Mouse (Mus musculus) cerebellum, adult 18-20 months (tissue): Measurements from ENCODE around the gene Prrt4.
"Not testable (repeated sequence)": the region's sequence is repeated elsewhere in the genome, so short reads cannot be mapped to it uniquely, and the experiment has no call there.

ENCODE experiments used
- DNase-seq, 2 experiments: peaks; one replicate each; pipeline ENCODE4 v3.0.0; 2021

Gene Prrt4

GRCm38 (mm10) chr6:29198309-29199222 is 19.2 kb upstream of the Prrt4 start:
- DNase-seq = peak; percentile 92

GRCm38 (mm10) chr6:29195846-29196698 is 16.7 kb upstream of the Prrt4 start:
- DNase-seq = no peak

- DNase-seq = no peak
These were observed 15.8 kb upstream of the Prrt4 start for GRCm38 (mm10) chr6:29195146-29195545.

GRCm38 (mm10) chr6:29193961-29194750 is 14.8 kb upstream of the Prrt4 start:
- no peak for DNase-seq

- DNase-seq = no peak
These were observed 8.6 kb upstream of the Prrt4 start for GRCm38 (mm10) chr6:29187936-29188335.

GRCm38 (mm10) chr6:29179843-29180242 is 459 bp upstream of the Prrt4 start:
- no peak for DNase-seq

GRCm38 (mm10) chr6:29177901-29178879 is 1.2 kb downstream of the Prrt4 start:
- DNase-seq = no peak

- DNase-seq = no peak
These were observed 4.3 kb downstream of the Prrt4 start for GRCm38 (mm10) chr6:29175113-29175512.

- no peak for DNase-seq
These were observed 5.0 kb downstream of the Prrt4 start for GRCm38 (mm10) chr6:29174368-29174767.

- DNase-seq = peak; percentile 72 to 80
These were observed 8.4 kb downstream of the Prrt4 start for GRCm38 (mm10) chr6:29170952-29171388.

GRCm38 (mm10) chr6:29170063-29170921 is 9.1 kb downstream of the Prrt4 start:
- peak; percentile 50 to 60 for DNase-seq

GRCm38 (mm10) chr6:29169675-29170062 is 9.7 kb downstream of the Prrt4 start:
- DNase-seq = no peak

GRCm38 (mm10) chr6:29168871-29169270 is 10.5 kb downstream of the Prrt4 start:
- DNase-seq = no peak

GRCm38 (mm10) chr6:29166196-29166595 is 13.2 kb downstream of the Prrt4 start:
- DNase-seq = peak; percentile 52 to 67

GRCm38 (mm10) chr6:29164314-29165244 is 14.8 kb downstream of the Prrt4 start, which contains the start of gene Rbm28:
Gene Rbm28, minus strand, starts transcription at chr6:29165006.
- peak; percentile 86 to 90 for DNase-seq

- not testable (repeated sequence) for DNase-seq
These were observed 18.1 kb downstream of the Prrt4 start for GRCm38 (mm10) chr6:29161291-29161690.

GRCm38 (mm10) chr6:29160786-29161185 is 18.6 kb downstream of the Prrt4 start:
- DNase-seq = no peak

- DNase-seq = no peak
These were observed 23.1 kb downstream of the Prrt4 start for GRCm38 (mm10) chr6:29156326-29156725.

- no peak for DNase-seq
These were observed 29.4 kb downstream of the Prrt4 start for GRCm38 (mm10) chr6:29150001-29150400.
